Mouse (Mus musculus): Measurements from ENCODE around the gene 6030408B16Rik.

Gene 6030408B16Rik

DNA sequence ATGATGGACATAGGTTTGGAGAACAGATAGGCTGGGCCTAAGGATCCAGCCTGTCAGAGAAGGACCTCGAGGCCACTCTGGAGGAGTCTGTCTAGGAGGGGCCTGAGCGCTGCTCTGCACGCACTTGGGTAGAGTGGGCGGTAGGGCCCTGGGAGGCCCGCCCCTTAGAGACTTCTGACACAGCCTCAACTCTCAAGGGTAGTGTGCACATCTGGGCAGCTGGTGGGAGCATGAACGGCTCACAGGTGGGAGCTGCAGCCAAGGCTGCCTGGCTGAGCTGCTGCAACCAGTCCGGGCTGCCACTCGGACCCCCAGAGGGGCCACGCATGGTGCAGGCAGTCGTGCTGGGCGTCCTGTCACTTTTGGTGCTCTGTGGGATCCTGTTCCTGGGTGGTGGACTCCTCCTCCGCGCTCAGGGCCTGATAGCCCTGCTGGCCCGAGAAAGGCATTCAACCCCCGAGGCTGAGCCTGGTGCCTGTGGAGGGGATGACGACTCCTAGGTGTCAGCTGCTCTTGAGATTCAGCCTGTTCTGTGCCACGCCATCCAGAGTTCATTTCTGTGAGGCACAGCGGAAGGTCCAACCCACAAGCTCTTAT, at the start of gene 6030408B16Rik:
6030408B16Rik (plus strand) TSS at position 188 of the 597 bp plus-strand sequence.
- no peak for DNase-seq

DNA sequence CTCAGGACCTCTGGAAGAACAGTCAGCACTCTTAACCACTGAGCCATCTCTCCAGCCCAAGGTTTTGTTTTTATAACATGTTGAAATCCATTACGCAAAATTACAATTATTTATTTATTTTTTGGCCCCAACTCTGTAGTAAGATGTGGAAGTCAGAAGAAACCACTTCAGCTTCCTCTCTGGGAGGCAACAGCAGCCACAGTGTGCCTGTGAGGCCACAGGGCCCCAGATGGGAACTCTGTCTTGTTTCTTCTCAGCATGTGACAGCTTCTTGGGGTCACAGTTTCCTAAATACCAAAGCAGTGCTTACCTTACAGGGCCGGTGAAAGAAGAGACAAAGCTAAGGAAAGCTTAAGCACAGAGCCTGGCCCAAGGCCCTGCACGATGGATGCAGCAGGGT, 49.0 kb upstream of the 6030408B16Rik start:
- DNase-seq = no peak

DNA sequence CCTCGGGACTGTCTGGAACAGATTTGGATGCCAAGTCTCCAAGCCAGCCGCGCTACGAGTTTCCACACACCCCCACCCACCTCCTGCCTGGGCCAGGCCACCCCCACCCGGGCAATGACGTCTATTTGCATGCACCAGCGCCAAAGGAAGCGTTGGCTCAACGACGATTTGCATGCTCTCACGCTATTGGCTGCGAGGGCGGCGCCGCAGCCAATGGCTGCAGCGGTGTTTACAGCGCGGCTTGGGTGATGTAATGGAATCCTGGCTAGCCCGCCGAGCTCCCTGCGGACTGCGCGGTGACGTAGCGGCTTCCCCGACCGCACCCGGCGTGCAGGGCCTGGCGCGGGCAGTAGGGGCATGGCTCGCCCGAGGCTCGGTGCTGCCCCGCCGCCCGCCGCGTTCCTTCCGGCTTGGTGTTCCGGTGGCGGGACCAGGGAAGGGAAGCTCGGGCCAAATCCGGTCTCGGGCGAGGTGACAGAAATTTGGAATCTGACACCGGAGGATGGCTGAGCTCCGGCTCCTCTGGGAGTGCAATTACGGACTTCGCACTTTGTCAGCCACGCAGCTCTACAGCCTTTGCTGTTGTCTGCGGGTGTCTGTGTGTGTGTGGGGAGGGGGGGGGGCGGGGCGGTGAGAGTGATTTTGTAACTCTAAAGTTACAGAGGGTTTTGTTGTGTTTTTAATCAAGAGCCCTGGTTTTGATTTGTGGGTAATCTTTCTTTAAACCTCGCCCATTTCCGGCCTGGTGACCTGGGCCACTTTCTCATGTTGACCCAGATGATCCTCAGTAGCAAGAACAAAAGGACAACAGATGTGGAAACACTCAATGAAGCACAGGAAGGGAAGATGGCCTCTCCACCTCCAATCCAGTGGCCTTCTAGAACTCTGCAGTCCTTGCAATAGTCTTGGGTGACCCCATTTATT, 46.5 kb upstream of the 6030408B16Rik start:
- peak; percentile 96 for DNase-seq

DNA sequence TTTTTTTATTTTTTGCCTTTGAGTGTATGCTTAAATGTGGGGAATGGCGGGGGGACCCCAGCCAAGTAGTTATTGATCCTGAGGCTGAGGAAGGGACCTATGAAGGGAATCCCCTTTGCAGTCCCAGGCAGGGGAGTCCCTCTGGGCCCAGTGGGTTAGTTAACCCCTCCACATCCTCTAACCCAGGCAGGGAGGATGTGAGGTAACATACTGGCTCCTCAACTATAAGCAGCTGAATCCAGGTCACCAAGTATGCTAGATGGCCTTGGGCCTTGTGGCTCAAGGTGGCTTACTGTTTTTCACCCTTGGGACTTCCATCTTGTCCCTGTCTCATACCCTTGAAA, 45.9 kb upstream of the 6030408B16Rik start:
- DNase-seq = no peak

DNA sequence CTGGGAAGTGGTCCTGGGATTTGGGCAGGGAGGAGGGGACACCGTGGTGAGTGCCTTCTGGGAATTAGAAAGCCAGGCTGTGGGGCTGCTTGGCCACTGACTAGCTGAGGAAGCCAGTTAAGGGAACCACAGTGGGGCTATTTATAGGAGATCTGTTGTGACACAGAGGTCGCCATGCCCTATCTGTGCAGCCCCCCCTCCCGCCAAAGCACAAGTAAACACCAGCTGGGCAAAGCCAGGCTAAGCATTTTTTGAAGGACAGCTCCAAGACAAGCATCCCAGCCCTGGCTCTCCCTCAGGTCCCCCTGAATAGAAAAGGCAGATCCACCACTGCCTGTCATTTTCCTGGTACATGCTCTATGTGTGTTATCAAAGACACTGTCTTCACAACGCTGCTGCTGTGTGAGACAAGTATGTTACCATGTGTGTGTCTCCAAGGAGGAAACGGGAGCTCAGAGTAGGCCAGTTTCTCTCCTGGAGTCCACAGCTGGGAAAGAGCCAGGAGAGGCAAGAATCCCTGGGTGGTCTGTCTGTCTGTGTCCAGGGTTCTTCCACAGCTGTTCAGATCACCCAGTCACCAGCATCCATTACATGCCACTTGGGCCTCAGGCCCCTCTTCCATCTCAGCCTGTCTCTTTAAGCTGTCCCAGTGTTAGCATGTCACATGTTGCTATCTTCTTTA, 44.8 kb upstream of the 6030408B16Rik start:
- DNase-seq = no peak

DNA sequence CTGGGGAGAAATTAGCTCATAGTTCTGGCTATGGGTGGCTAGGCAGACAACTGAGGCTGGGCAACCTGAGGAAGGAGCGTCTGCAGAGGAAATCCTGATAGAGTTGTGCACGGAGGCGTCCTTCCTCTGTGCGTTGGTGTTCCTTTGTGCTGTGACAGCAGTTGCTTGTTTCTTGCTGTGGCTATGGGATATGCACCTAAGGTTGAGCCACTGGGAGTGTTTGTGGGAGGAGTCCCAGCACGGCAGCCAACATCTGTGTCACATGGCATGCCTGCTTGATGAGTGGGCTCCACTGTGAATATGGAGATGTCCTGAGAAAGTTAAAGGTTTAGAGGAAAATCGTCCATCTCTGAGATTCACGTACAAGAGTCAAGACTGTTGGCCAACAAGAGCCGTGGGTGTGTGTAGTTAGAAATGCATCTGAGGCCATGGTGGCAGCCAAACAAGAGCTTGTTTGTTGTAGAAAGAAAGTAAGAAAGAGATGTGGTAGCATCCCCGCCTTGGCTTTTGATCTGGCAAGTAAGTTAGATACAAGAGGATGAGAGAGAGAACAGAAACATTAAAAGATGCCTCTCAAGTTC, 42.7 kb upstream of the 6030408B16Rik start:
- no peak for DNase-seq

DNA sequence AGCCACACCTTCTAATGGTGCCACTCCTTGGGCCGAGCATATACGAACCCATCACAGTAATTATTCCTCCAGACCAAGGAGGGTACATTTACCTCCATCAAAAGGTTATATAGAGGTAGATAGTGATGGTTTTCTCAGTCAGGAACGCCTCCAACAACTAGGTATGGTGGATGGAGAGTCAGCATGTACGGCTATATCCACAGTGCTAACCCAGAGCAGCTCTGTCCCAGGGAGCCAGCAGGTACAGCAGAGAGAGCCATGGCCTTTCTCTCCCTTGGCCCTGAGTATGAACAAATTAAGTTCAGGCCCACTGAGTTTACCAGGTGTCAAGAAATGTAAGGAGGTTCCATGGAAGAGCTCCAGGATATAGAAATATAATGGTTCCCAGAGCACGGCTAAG, 41.1 kb upstream of the 6030408B16Rik start:
- no peak for DNase-seq

DNA sequence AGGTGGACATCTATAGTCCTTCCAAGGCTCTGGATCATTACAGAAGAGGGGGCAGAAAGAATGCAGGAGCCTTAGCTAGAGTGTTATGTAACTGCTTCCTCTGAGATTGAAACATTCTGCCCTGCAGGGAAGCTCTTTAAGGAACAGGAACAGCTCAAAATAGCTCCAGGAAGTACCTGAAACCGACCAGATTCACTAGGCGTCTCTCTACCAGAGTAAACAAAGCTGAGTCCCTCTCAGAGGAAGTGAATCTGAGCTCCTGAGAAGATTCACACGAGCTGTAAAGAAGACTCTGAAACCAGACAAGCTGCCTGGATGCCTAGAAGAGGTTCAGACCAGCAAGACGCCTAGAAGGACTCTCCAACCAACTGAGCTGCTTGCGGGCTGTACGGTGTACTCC, 40.4 kb upstream of the 6030408B16Rik start:
- DNase-seq = no peak

DNA sequence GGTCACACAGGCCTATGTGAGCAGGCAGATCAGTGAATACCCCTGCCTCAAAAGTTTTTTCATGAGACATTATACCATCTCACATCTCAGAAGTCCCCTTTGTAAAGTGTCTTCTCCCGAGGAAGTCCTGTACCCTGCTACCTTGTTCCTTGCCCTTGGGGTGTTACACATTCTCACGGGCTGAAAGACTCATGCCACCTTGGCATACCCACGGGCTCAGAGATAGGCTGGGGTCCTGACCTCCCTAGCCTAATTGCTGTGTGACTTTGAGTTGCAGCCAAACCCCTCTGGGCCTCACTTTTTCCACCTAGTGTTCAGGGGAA, 39.5 kb upstream of the 6030408B16Rik start:
- DNase-seq = no peak

DNA sequence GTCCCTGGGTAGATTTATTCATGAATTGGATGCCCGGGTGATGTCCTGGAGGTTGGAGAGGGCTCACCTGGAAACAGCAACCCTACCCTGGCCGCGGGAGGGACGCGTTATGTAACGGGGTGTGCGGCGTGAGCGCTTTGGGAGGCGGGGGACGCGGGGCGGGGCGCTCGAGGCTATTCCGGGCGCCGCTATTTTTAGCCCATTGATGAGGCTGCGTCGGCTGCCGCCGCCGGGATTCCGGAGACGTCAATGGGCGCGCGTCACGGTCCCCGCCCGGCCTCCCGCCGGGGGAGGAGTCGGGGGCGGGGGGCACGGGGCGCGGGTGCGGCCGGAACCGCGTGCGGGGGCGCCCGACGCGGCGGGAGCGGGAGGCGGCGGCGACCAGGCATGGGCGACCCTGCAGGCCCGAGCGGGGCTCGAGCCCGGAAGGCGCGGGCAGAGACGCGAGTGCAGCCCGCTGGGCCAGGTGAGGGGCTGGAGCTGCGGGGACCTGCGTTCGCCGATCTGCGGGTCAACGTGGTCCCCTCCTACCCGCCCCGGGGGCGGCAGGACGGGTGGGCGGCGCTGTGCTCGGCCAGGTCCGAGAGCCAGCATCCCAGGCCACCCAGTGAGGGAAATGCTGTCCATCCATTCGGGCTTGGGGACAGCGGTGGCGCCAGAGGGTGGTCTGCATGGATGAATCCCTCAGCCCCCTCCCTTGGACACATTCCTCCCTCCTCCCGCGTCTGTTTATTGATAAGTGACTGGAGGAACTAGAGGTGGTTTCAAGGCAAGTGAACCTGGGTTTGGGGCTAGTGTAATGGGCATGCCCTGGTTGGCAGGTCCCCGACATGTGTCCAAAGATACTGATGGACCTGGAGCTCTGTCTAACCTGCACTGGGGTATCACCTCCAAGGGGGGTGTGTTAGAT, 38.9 kb upstream of the 6030408B16Rik start, which contains the start of gene Nr4a1:
Nr4a1 (plus strand) TSS at position 384 of the 910 bp plus-strand sequence.
- DNase-seq = peak; percentile 87

DNA sequence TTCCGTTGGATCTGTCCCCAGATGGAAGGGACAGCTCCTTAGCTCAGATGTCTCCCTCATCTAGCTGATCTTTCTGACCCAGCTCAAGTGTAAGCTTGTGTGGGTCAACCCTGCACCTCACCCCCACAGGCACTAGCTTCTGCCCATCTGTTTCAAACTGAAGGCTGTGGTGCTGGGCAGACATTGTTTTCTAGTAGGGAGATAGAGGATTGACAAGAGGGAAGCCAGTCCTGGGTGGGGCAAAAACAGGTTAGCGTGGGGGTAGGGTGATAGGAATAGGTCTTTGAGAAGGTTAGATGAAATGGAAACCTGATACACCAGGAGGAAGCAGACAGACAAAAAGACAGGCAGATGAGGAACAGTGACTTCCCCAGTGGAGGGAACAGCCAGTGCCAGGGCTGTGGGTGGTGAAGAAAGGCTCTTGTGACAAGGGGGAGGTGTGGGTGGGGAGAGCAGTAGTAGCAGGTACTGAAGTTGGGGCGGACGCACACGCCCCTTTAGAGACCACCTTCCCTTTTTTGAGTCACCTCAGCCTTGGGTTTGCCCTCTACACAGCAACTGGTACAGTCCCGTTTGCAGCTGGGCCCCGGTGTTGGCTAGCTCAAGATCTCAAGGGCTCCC, 37.1 kb upstream of the 6030408B16Rik start:
- DNase-seq = no peak

DNA sequence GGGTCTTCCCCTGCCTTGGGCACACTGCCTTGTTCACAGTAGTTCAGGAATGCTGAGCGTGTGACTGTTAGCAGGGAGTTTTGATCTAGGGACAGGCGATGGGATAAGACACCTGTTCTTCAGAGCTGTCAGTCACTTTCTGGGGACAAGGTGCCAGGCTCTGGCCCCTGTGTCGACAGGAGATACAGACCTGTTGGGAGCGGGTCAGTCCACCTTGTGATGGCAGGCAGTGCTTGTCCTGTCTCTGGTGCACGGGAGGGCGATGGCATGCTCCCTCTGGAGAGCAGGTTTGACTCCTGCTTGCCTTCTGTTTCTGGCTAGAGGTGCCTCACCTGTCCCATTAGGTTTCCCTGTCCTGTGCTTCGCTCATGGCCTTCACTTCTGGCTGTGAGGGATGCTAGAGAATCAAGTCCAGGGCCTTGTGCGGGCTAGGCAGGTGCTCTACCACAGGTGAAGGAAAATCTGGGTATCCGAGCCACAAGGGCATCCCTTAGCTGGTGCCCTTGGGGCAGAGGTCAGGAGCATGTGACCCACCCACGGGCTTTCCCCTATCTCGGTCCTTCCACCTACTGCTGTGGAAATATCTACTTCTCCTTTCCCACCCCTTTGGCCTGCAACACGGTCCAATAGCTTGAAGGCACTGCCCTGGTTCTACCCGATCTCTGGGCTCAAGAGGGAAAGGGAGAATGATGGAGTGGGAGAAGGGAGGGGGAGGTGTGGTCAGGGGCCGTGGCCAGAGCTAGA, 36.4 kb upstream of the 6030408B16Rik start:
- DNase-seq = no peak

DNA sequence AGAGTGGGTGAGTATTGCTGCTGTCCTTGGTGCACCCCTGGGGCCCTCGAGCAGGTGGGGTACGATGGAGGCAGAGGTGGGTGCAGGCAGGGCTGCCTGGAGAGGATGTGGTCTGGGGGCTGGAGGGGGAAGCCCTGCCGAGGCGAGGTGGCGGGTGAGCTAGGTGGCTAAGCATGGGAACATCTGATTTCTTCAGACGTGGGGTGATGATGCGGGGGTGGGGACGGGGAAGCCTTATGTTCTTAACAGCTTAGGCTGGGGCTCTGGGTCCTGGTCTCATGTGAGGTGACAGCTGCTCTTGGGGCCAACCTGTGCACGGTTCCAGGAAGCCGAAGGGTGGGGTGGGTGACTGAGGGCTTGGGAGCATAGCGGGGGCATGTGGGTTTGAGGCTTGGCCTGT, 34.6 kb upstream of the 6030408B16Rik start:
- no peak for DNase-seq

DNA sequence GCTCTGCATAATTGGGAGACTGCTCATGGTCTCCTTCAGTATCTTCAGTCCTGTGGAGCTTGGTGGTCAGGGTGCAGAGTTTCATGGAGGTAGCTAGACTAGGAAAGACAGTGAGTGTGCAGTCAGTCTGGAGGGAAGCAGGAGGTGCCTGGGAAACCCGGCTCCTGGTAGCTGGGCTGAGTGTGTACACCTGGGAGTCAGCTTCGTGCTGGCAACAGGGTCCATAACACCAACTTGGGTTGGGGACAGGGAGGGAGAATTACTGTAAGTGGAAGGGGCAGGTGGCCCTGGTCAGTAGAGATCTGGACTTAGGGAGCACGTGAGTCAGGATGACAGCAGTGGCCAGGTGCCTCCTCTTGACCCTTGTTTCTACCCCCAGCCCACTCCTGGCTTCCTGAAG, 33.1 kb upstream of the 6030408B16Rik start:
- DNase-seq = no peak

DNA sequence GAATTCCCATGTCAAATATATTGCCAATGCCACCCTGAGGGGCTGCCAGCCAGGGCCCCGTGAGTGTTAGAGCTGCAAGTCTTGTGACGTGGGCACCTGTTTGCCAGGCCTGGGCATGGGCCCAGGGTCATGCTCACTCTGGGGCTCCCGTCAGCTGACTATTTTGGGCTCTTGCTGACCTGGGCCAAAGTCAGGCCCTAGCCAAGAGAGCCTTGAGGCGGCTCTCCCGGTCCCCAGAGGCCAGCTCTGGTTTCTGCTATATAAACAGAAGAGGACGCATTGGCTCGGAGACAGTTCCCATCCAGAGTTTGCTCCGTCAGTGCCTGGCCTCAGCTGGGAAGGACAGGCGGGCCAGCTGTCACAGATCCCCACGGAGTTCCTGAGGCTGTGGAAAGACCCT, 32.6 kb upstream of the 6030408B16Rik start:
- no peak for DNase-seq

DNA sequence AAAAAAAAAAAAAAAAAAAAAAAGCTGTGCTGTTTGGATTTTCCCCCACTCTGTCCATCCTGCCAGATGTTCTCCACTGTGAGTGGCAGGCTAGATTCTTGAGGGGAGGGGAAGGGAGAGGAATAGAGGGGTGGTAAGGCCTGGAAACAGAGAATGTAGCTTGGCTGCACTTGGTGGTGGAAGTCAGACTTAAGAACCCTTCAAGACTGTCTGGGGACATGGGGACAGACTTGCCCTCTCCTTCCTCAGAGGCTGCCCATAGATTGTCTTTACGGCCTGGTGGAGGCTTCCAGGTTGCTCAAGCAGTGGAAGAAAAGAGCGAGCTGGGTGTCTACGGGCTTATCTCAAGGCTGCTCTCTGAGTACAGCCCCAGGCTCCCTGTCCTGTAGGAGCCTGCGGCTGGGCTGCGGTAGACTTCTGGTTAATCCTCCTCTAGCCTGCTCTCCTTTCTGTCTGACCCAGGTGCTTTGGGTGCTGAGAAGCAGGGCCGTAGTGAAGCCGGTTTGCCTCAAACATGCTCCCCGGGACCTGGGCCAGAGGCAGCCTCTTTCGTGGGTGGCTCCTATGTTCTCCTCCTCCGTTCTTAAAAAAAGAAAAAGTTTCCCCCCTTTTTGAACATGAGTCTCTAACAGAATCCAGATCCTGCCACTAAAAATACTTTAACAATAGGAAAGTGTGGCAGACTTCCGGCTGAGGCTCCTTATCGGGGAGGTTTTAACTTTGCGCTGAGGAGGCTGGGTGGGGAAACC, 32.0 kb upstream of the 6030408B16Rik start:
- no peak for DNase-seq

DNA sequence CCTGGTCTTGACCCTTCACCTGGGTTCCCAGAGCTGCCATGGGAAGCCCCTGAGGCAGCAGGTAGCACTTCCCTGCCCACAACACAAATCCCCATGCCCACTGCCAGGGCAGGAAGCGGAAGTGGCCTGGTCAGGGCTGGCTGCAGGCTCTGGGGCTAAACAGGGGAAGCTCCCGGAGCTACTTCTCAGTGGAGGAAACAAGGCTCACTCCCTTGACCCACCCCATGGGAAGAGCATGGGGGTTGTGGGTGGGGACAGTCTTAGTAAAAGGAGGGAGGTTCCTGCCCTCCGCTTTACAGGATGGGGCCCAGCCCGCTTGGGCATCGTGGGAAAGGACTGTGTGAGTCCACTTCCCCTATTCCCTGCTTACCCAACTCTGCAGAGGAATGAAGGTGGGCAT, 30.5 kb upstream of the 6030408B16Rik start:
- no peak for DNase-seq

DNA sequence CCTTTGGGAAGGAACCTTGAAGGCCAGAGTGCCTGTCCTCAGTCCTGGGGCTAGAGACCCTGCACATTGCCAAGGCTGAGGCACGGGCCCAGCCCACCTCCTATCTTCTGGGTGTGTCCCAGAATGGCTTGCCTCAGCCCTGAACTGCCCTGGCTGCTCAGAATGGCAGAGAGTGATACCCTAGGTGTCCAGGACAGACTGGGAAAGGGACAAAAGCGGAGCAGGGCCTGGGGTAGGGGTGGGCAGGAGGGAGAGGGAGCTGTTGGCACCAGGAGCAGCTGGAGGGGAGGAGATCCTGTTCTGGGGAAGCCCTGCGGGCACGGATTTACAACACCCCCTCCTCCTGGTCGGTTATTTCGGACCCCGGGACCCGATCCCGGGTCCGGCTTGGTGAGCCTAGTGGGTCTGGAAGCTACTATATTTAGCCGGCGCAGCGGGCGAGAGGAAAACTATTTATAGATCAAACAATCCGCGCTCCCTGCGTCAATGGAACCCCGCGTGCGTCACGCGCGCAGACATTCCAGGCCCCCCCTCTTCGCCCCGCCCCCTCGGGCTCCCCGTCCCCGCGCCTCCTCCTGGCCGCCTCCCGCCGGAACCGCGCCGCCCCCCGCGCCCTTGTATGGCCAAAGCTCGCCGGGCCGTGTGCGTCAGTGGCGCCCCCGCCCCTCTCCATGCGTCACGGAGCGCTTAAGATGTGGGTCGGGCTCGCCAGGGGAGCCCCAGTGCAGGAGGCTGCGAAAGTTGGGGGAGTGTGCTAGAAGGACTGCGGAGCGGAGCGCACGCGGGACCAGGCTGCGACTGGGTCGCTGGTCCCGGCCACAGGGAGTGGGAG, 26.7 kb upstream of the 6030408B16Rik start:
- peak; percentile 93 for DNase-seq

Data from right cerebral cortex, postnatal 25 days (tissue).